Mouse (Mus musculus) neutrophil, adult 59 days (primary cell): ENCODE data around the gene Zfp568. TPM values are rescaled to one million over a fixed set of nuclear protein-coding genes. Genes with fewer than 3 reads are reported as not detected.

ENCODE experiments used
- total RNA-seq, 2 experiments: library from RNA; stranded (reverse); gene quantifications; 1 replicate in 1 of 2; 2 replicates in 1 of 2; pipeline ENCODE4 v1.2.4; 2023

The Zfp568 gene
- total RNA-seq = 10 to 100 TPM in 1 of 2 experiments, 1 to 10 TPM in 1; 9.7 to 13.8 TPM

GRCm38 (mm10) chr7:29983690-29984380, at the start of gene Zfp568:
Gene Zfp568 (plus strand): TSS chr7:29983955.

GRCm38 (mm10) chr7:29953513-29954401, 30.0 kb upstream of the Zfp568 start, which contains the start of gene Zfp74:
Gene Zfp74 (minus strand): TSS chr7:29954089.

GRCm38 (mm10) chr7:30050882-30051548, 67.3 kb downstream of the Zfp568 start, which contains the start of gene Zfp14:
Gene Zfp14 (minus strand): TSS chr7:30051380.

GRCm38 (mm10) chr7:30072146-30073028, 88.6 kb downstream of the Zfp568 start, which contains the start of gene Zfp82:
Gene Zfp82 (minus strand): TSS chr7:30072900.

Other genes with a start within 250 kb of the Zfp568 start
- 1 to 10 TPM; 9.0 to 9.7 TPM for gene Zfp84, start 215.4 kb upstream of the Zfp568 start, total RNA-seq
- gene Zfp30, start 200.0 kb upstream of the Zfp568 start, total RNA-seq = under 1 TPM in 1 of 2 experiments, not detected in 1; 0.09 TPM
- 1 to 10 TPM; 4.1 to 6.0 TPM for gene Zfp790, start 167.8 kb upstream of the Zfp568 start, total RNA-seq
- gene Zfp940, start 130.3 kb upstream of the Zfp568 start, total RNA-seq = under 1 TPM; 0.24 to 0.73 TPM
- 1 to 10 TPM; 2.0 TPM for gene Zfp420, start 124.0 kb upstream of the Zfp568 start, total RNA-seq
- 1 to 10 TPM; 1.7 to 2.4 TPM for gene Zfp27, start 77.4 kb upstream of the Zfp568 start, total RNA-seq
- under 1 TPM; 0.46 to 0.80 TPM for gene Zfp383, start 75.7 kb upstream of the Zfp568 start, total RNA-seq
- gene Zfp74, start 29.9 kb upstream of the Zfp568 start, total RNA-seq = 1 to 10 TPM; 2.7 to 3.3 TPM
- gene Zfp14, start 67.4 kb downstream of the Zfp568 start, total RNA-seq = under 1 TPM; 0.44 to 0.71 TPM
- gene Zfp82, start 88.9 kb downstream of the Zfp568 start, total RNA-seq = under 1 TPM; 0.47 to 0.77 TPM
- gene Gm26920, start 106.5 kb downstream of the Zfp568 start, total RNA-seq = not detected
- 1 to 10 TPM in 1 of 2 experiments, under 1 TPM in 1; 0.57 to 2.0 TPM for gene Zfp566, start 106.6 kb downstream of the Zfp568 start, total RNA-seq
- 1 to 10 TPM; 5.9 to 6.9 TPM for gene Zfp260, start 110.8 kb downstream of the Zfp568 start, total RNA-seq
- gene Zfp382, start 138.0 kb downstream of the Zfp568 start, total RNA-seq = 10 to 100 TPM; 10.5 to 11.6 TPM
- 10 to 100 TPM; 13.5 to 18.0 TPM for gene Zfp146, start 185.8 kb downstream of the Zfp568 start, total RNA-seq
- 1 to 10 TPM; 1.5 to 1.6 TPM for gene Cox7a1, start 200.2 kb downstream of the Zfp568 start, total RNA-seq
- 100 to 1,000 TPM; 225 to 239 TPM for gene Capns1, start 214.9 kb downstream of the Zfp568 start, total RNA-seq
- 10 to 100 TPM; 30.4 to 34.5 TPM for gene Polr2i, start 248.0 kb downstream of the Zfp568 start, total RNA-seq
- gene Tbcb, start 248.3 kb downstream of the Zfp568 start, total RNA-seq = 10 to 100 TPM; 38.7 to 46.2 TPM